Mouse (Mus musculus) CH12.LX (cell line): ENCODE results near the gene Ston2. TPM values are rescaled to one million over a fixed set of nuclear protein-coding genes. Genes with fewer than 3 reads are reported as not detected.

ENCODE experiments used
- DNase-seq: peaks from one replicate; pipeline ENCODE4 v3.0.0-alpha.2; 2013; ENCODE audit errors: extremely low read depth
- H3K27ac ChIP-seq: 2 replicates; pipeline ENCODE4 v1.5.1; 2012; ENCODE audit warnings: low read depth, mild to moderate bottlenecking, control low read depth, moderate library complexity; ENCODE audit not compliant: insufficient read depth
- H3K27me3 ChIP-seq: replicated peaks from 2 replicates; pipeline ENCODE3; 2012; ENCODE audit warnings: inconsistent platforms
- H3K36me3 ChIP-seq, 2 experiments: replicated peaks in 1 of 2; 2 replicates each; pipeline versions ENCODE3 to v1.6.1; 2012; ENCODE audit warnings: inconsistent platforms in 1 of 2, low read length in 1 of 2, mild to moderate bottlenecking in 1 of 2, mixed read lengths in 1 of 2, moderate library complexity in 1 of 2; ENCODE audit not compliant: control insufficient read depth in 1 of 2, insufficient read depth in 1 of 2
- H3K4me1 ChIP-seq, 2 experiments: 2 replicates each; pipeline ENCODE4 v1.6.1; 2012; ENCODE audit warnings: inconsistent platforms in 1 of 2, moderate library complexity in 1 of 2; ENCODE audit not compliant: insufficient read depth in 2 of 2, control insufficient read depth in 1 of 2
- H3K4me2 ChIP-seq: 2 replicates; pipeline ENCODE4 v1.6.1; 2012; ENCODE audit warnings: low read depth, mild to moderate bottlenecking, control low read depth; ENCODE audit not compliant: poor library complexity, insufficient read depth, severe bottlenecking
- H3K4me3 ChIP-seq, 3 experiments: fragments of 150-350 bp in 1 of 3; sonication (generic) in 1 of 3; replicated peaks in 1 of 3; 2 replicates each; pipeline versions ENCODE3 to v1.5.1; 2011 to 2012; ENCODE audit warnings: low read depth in 2 of 3, low read length in 2 of 3, mild to moderate bottlenecking in 2 of 3, moderate library complexity in 2 of 3, control low read depth in 1 of 3, improper control_type of control experiment in 1 of 3, inconsistent platforms in 1 of 3, mixed read lengths in 1 of 3; ENCODE audit not compliant: poor library complexity in 1 of 3
- H3K79me2 ChIP-seq: replicated peaks from 2 replicates; pipeline ENCODE4 v1.6.1; 2012; ENCODE audit warnings: mild to moderate bottlenecking, moderate library complexity; ENCODE audit not compliant: control insufficient read depth, poor library complexity, insufficient read depth, severe bottlenecking; ENCODE audit errors: extremely low read depth
- H3K9ac ChIP-seq: 2 replicates; pipeline ENCODE4 v1.6.1; 2012; ENCODE audit warnings: low read depth, mild to moderate bottlenecking, control low read depth, moderate library complexity; ENCODE audit not compliant: insufficient read depth
- H3K9me3 ChIP-seq: replicated peaks from 2 replicates; pipeline ENCODE3; 2012; ENCODE audit warnings: low read length, inconsistent platforms, mixed read lengths
- CHD1 ChIP-seq: IDR thresholded peaks from 2 replicates; pipeline ENCODE4 v1.6.1; 2012; ENCODE audit warnings: low read depth, low read length, improper control_type of control experiment, inconsistent platforms
- CHD2 ChIP-seq: IDR thresholded peaks from 2 replicates; pipeline ENCODE4 v1.6.1; 2011; ENCODE audit warnings: low read length, improper control_type of control experiment
- CTCF ChIP-seq, 2 experiments: IDR thresholded peaks in 1 of 2; conservative IDR thresholded peaks in 1 of 2; 2 replicates each; pipeline ENCODE4 v1.5.1; 2011 to 2012; ENCODE audit warnings: low read depth in 2 of 2, low read length in 2 of 2, improper control_type of control experiment in 1 of 2, inconsistent platforms in 1 of 2, mild to moderate bottlenecking in 1 of 2, moderate library complexity in 1 of 2
- E2F4 ChIP-seq: IDR thresholded peaks from 2 replicates; pipeline ENCODE4 v1.6.1; 2011; ENCODE audit warnings: low read depth, low read length, improper control_type of control experiment; ENCODE audit not compliant: insufficient replicate concordance
- ELF1 ChIP-seq: IDR thresholded peaks from 2 replicates; pipeline ENCODE4 v1.6.1; 2014; ENCODE audit warnings: low read depth, mild to moderate bottlenecking, inconsistent platforms, low read length, improper control_type of control experiment
- ETS1 ChIP-seq: conservative IDR thresholded peaks from 2 replicates; pipeline ENCODE4 v1.6.1; 2012; ENCODE audit warnings: low read depth, mild to moderate bottlenecking, inconsistent platforms, low read length, improper control_type of control experiment, moderate library complexity
- GABPA ChIP-seq: IDR thresholded peaks from 2 replicates; pipeline ENCODE4 v1.6.1; 2012; ENCODE audit warnings: low read depth, low read length, improper control_type of control experiment, inconsistent platforms; ENCODE audit not compliant: insufficient replicate concordance
- HCFC1 ChIP-seq: IDR thresholded peaks from 2 replicates; pipeline ENCODE4 v1.6.1; 2012; ENCODE audit warnings: low read depth, mild to moderate bottlenecking, inconsistent platforms, low read length, improper control_type of control experiment
- IRF4 ChIP-seq: IDR thresholded peaks from 2 replicates; pipeline ENCODE4 v1.6.1; 2014; ENCODE audit warnings: low read depth, mild to moderate bottlenecking, inconsistent platforms, low read length, improper control_type of control experiment
- JUND ChIP-seq: conservative IDR thresholded peaks from 2 replicates; pipeline ENCODE4 v1.6.1; 2011; ENCODE audit warnings: low read depth, low read length, improper control_type of control experiment
- MAFK ChIP-seq: IDR thresholded peaks from 2 replicates; pipeline ENCODE4 v1.6.1; 2011; ENCODE audit warnings: low read length, improper control_type of control experiment; ENCODE audit not compliant: insufficient replicate concordance
- MAX ChIP-seq: IDR thresholded peaks from 2 replicates; pipeline ENCODE4 v1.6.1; 2011; ENCODE audit warnings: low read length, improper control_type of control experiment
- MAZ ChIP-seq: IDR thresholded peaks from 2 replicates; pipeline ENCODE4 v1.6.1; 2012; ENCODE audit warnings: low read depth, mild to moderate bottlenecking, inconsistent platforms, low read length, improper control_type of control experiment, moderate library complexity
- MEF2A ChIP-seq: IDR thresholded peaks from 2 replicates; pipeline ENCODE4 v1.6.1; 2014; ENCODE audit warnings: low read depth, mild to moderate bottlenecking, inconsistent platforms, low read length, improper control_type of control experiment, borderline replicate concordance
- NELFE ChIP-seq: IDR thresholded peaks from 2 replicates; pipeline ENCODE4 v1.6.1; 2011; ENCODE audit warnings: low read depth, low read length, improper control_type of control experiment
- NRF1 ChIP-seq: IDR thresholded peaks from 2 replicates; pipeline ENCODE4 v1.6.1; 2014; ENCODE audit warnings: low read depth, mild to moderate bottlenecking, inconsistent platforms, low read length, improper control_type of control experiment, moderate library complexity
- PAX5 ChIP-seq: IDR thresholded peaks from 2 replicates; pipeline ENCODE4 v1.6.1; 2012; ENCODE audit warnings: low read length, inconsistent platforms, mixed read lengths
- POLR2A ChIP-seq: IDR thresholded peaks from 2 replicates; pipeline ENCODE4 v1.6.1; 2011; ENCODE audit warnings: low read depth, mild to moderate bottlenecking, improper control_type of control experiment, low read length
- RAD21 ChIP-seq: IDR thresholded peaks from 2 replicates; pipeline ENCODE4 v1.6.1; 2011; ENCODE audit warnings: low read depth, mild to moderate bottlenecking, low read length, improper control_type of control experiment, moderate library complexity
- RCOR1 ChIP-seq: conservative IDR thresholded peaks from 2 replicates; pipeline ENCODE4 v1.6.1; 2012; ENCODE audit warnings: low read depth, mild to moderate bottlenecking, inconsistent platforms, low read length, improper control_type of control experiment
- SIN3A ChIP-seq: IDR thresholded peaks from 2 replicates; pipeline ENCODE4 v1.6.1; 2012; ENCODE audit warnings: low read length, improper control_type of control experiment, inconsistent platforms
- SMC3 ChIP-seq: IDR thresholded peaks from 2 replicates; pipeline ENCODE4 v1.6.1; 2011; ENCODE audit warnings: low read depth, low read length, improper control_type of control experiment
- UBTF ChIP-seq: IDR thresholded peaks from 2 replicates; pipeline ENCODE4 v1.6.1; 2012; ENCODE audit warnings: low read depth, mild to moderate bottlenecking, inconsistent platforms, low read length, improper control_type of control experiment, moderate library complexity
- ZC3H11A ChIP-seq: IDR thresholded peaks from 2 replicates; pipeline ENCODE4 v1.6.1; 2012; ENCODE audit warnings: low read depth, mild to moderate bottlenecking, inconsistent platforms, low read length, improper control_type of control experiment
- ZKSCAN1 ChIP-seq: IDR thresholded peaks from 2 replicates; pipeline ENCODE4 v1.6.1; 2012; ENCODE audit warnings: low read depth, inconsistent platforms, low read length, improper control_type of control experiment, borderline replicate concordance
- ZMIZ1 ChIP-seq: IDR thresholded peaks from 2 replicates; pipeline ENCODE4 v1.6.1; 2012; ENCODE audit warnings: low read depth, mild to moderate bottlenecking, inconsistent platforms, low read length, improper control_type of control experiment
- dilution Hi-C: fragments of 300-500 bp; cut with MboI; formaldehyde crosslinking; loops from 2 replicates; pipeline ENCODE4 v1.14.3; 2020; ENCODE audit warnings: low sequenced_read_pairs; ENCODE audit not compliant: extremely low pct_unique_long_range_greater_than_20kb, extremely low pct_ligation_motif_present
- in situ Hi-C: fragments of 300-500 bp; cut with MboI; formaldehyde crosslinking; loops from 3 replicates; pipeline ENCODE4 v1.14.3; 2019; ENCODE audit warnings: low sequenced_read_pairs, low pct_ligation_motif_present, low pct_unique_long_range_greater_than_20kb, mixed read lengths
- polyA plus RNA-seq: library from polyadenylated mRNA; unstranded; fragments of >175 nt; gene quantifications from 2 replicates; pipeline ENCODE4 v1.2.1, GENCODE M21; 2012; ENCODE audit warnings: low read depth; ENCODE audit not compliant: insufficient read length
- total RNA-seq, 2 experiments: library from RNA; depleted of rRNA; stranded (reverse); fragments of 300-350 nt in 1 of 2; fragments of >200 nt in 1 of 2; gene quantifications; 2 replicates each; pipeline ENCODE4 v1.2.3; 2012 to 2014

Ston2 gene
- total and polyA plus RNA-seq, 3 experiments: 0.21 to 0.34 TPM; not detected in 1

DNA sequence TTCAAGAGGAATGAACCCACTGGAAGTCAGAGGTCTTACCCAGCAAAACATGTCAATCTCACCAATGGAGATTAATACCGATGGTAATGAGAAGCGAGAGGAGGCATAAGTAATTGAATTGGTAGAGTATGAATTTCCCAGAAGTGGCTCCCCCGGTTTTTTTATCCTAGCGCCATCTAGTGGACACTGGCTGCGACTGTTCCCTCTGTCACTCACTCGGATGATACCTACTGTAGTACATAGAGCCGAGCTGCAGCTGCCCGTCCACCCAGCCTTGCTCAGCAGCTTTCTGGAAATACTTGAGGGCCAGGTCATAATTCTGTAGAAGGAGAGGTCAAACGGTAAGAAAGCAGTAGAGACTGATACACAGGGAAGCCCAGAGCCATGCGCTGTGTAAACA, 27.8 kb upstream of the Ston2 start:
- Histone ChIP-seq H3K79me2 (no peaks in the 10 kb centered on the region), H3K27me3 (no peaks in the 10 kb centered on the region), H3K9ac (no peak overlapping the region), H3K4me1 (peaks cover 2 to 29% of the 10 kb centered on the region in 2 experiments; a peak in 3 of 4 replicates), H3K9me3 (no peaks in the 10 kb centered on the region), H3K36me3 (peaks cover 82 to 94% of the 10 kb centered on the region in 2 experiments), H3K4me2 (no peak overlapping the region), H3K4me3 (no peak overlapping the region), H3K27ac (no peak overlapping the region)
- dilution Hi-C loops (no loop called here), in situ Hi-C loops (no loop called here)
- TF ChIP-seq SMC3 (peak; percentile 80), ZC3H11A (0 out of 2 replicates have a peak, but pooled peaks have one; percentile 16), CTCF (conservative IDR thresholded peaks at IDR 0.05 in 1 of 2, IDR thresholded peaks at IDR 0.05 in 1 of 2; ENCODE audit: low read depth in 2 of 2, low read length in 2 of 2) (peak; percentile 70 to 81), SIN3A (peak; percentile 32; the same call in 1 of the 2 replicates), CHD2 (no peak), RAD21 (peak; percentile 70), ZKSCAN1 (no peak), MAZ (no peak), IRF4 (0 out of 2 replicates have a peak, but pooled peaks have one; percentile 19), MEF2A (0 out of 2 replicates have a peak, but pooled peaks have one; percentile 23), CHD1 (no peak), HCFC1 (no peak), RCOR1 (no peak)
- DNase-seq: peak; percentile 82

DNA sequence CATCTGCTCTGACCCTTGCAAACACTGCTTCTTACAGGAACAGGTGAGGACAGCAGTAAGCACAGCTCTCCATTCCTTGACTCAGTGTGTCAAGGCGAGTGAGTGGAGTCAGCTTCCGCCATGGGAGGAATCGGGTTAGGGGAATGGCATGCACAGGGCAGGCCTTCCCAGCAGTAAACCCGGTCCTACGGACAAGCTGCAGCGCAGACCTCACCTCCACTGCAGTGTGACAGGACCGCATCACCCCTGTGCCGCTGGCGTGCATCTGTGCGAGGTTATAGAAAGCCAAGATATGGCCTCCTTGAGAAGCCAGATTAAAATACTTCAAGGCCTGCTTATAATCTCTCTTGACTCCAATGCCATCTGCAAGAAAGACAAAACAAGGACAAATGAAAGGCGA, 27.4 kb upstream of the Ston2 start:
- Histone ChIP-seq H3K9me3 (no peaks in the 10 kb centered on the region), H3K4me2 (no peak overlapping the region), H3K36me3 (peaks cover 82 to 93% of the 10 kb centered on the region in 2 experiments), H3K4me1 (peaks cover 2 to 32% of the 10 kb centered on the region in 2 experiments; a peak in 3 of 4 replicates), H3K4me3 (no peak overlapping the region), H3K9ac (no peak overlapping the region), H3K27me3 (no peaks in the 10 kb centered on the region), H3K27ac (no peak overlapping the region), H3K79me2 (no peaks in the 10 kb centered on the region)
- no peak for DNase-seq
- dilution Hi-C loops: no loop called here
- in situ Hi-C loops: no loop called here
- no peak for TF ChIP-seq UBTF
- no peak for TF ChIP-seq ETS1
- TF ChIP-seq ZKSCAN1: no peak
- TF ChIP-seq CHD1: no peak
- TF ChIP-seq MAFK: no peak
- TF ChIP-seq GABPA: no peak
- no peak for TF ChIP-seq RCOR1
- TF ChIP-seq CTCF (conservative IDR thresholded peaks at IDR 0.05 in 1 of 2, IDR thresholded peaks at IDR 0.05 in 1 of 2; ENCODE audit: low read depth in 2 of 2, low read length in 2 of 2): no peak
- no peak for TF ChIP-seq HCFC1
- no peak for TF ChIP-seq PAX5
- TF ChIP-seq POLR2A: no peak
- TF ChIP-seq ZMIZ1: no peak
- TF ChIP-seq CHD2: no peak
- TF ChIP-seq JUND: no peak
- TF ChIP-seq NELFE: no peak
- TF ChIP-seq MAX: no peak
- no peak for TF ChIP-seq SMC3
- no peak for TF ChIP-seq ELF1
- no peak for TF ChIP-seq NRF1
- TF ChIP-seq E2F4: no peak
